Mouse (Mus musculus) kidney, postnatal 4 days (tissue): ENCODE measurements at regions not wholly inside any gene's neighbourhood (a gene's known extent, or its start where the extent isn't known, plus 50 kb on each side); places are given as distances from the start of the nearest gene placed in this dataset.

Experiments
- DNase-seq, 2 experiments: peaks; one replicate each; pipeline ENCODE4 v3.0.0; 2021; ENCODE audit warnings: mixed read lengths in 2 of 2

DNA sequence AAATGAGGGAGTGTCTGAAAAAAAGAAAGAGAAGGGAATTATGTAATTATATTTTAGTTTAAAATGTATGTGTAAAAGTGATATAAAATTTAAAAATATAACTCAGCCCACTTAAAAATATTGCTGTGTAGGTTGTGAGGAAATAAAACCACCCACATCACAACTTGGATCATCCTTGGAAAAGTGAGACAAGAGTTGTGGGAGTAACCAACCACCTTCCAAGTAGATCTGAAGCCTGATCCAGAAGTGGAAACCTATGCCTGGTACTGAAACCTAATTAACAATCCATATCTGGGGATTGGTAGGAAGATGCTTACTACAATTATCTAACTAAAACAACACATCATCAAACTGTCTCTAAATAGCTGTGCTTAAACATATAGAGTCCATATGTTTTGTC, 743.1 kb downstream of the Stim2 start:
- no peak for DNase-seq

DNA sequence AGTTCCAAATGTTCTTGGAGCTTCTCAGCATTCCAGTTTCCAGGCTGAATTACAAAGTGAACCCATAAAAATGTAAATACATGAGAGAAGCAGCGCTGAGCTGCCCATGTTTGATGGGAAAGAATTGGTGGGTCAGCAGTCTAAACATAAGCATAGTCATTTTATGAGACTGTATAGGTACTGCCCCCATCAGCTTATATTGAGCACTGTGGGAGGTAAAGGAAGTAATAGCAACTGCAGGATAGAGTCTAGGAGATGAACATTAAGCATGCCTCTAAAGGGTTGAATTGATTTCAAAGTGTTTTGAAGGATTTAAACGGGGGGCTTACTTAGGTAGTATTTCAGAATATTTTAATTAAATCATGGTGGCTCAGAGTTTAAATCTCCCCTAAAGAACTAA, 748.7 kb downstream of the Stim2 start:
- DNase-seq, result no peak

DNA sequence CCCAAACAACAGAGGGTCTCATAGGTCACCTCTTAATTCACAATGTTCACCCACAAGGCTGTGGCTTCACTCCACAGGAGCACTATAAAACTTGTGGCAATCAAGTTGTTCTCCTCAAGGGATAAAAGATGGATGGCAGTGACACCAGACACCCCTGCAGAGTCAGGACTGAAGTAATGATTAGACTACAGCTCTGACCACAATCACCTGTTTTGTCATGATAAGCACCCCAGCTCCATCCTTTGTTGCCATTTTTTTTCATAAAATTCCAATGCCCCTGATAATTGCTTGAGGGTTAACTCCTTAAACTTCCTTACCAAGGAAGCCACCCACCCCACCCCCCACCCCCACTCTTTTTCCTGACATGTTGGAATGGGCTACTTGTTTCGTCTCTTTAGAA, 755.1 kb downstream of the Stim2 start:
- no peak for DNase-seq

DNA sequence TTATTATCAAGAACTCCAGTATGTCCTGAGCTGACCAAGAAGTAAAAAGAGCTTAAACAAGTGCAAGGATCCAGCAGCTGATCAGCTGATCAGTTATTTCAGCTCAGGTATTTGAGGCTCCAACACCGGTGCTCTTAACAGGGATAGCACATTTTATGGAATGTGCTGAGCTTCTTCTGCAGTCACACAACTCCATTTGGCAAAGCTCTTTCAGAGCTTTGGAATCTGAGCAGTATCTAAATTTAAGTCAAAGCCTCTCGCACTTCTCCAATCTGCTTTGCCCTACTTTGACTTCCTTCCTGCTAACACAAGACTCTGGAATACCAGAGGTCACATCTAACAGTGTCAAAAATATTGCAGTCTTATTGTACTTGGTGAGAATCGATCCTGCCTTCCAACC, 761.4 kb downstream of the Stim2 start:
- DNase-seq, result no peak

DNA sequence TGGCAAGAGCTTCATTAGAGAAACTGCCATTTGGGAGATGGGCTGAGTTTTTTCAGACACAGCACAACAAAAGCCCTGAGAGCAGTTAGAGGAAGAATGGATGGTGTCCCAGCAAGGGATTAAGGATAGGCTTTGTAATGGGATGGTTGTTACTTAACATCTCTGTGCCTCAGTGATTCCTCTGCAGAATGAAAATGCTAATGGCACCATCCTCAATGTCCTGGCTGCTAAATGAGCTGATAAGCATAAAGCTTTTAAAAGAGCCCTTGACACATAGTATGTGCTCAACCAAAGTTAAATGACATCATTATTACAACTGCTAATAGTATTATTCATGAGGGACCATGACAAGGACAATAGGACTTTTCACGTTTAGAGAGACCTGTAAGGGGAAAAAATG, 764.7 kb downstream of the Stim2 start:
- no peak for DNase-seq

DNA sequence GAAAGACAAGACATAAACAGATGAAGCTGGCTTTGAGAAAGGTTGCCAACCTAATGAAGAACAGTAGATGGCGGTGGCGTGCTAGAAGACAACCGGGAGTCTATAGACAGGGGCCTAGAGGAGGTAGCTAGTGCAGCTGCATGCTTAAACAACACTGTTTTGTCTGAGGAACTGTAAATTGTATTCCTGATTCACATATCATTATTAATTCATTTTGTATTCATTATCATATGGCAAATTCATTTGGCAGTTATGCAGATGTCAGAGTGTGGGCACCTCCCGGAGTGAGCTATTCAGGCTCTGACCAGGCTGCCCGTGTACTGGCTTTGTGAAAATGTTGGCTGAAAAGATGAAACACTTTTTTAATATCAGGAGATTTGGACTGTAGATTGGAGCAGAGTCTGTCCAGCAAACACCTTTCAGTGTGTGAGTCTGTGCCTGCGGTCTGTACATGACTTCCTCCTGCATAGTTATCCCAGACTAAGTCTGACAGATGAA, 798.7 kb downstream of the Stim2 start:
- peak; percentile 57 to 61 for DNase-seq

DNA sequence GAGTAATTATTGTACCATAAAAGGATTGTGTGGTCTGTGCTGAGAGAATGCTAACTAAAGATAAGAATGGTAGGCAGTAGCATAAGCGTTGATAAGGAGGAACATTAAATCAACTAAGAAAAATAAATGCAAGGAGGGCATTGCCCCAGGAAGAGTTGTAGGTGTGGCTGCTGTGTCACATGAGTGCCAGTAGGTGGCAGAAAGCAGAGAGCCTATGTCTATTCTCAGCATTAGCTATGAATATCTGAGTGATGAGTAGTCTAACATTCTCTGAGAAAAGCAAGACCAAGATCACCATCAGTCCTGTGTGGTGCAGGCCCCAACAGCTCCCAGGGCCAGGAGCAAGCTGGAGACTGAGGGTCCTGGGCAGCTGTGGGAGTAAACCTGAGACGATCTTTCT, 828.8 kb downstream of the Stim2 start:
- no peak for DNase-seq
